Mouse (Mus musculus): ENCODE measurements around the gene Itih2. TPM values are rescaled to one million over a fixed set of nuclear protein-coding genes. Genes with fewer than 3 reads are reported as not detected.

The Itih2 gene
- polyA plus RNA-seq (2015; fragmentation: Nextera tagmentation; extraction: Ambion mirVana): 0.22 and 0.51 TPM in 2 replicates

DNA sequence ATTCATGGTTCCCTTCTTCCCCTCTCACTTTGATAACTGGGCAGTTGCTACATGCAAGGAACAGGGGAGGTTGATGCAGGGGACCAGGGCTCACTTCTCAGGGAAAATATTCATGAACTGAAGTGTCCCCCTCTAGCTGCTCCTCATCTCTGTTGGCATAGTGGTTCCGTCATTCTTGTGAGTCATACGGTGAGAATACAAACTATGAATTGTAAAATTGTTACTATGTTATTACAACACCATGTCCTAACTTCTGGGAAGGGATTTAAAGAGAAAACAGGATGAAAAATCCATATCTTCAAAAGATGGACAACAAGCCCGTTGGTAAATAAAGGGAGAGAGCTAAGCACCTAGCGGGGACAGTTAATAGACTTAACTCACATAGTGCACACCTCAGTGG lies at the start of gene Itih2:
Gene Itih2, minus strand, starts transcription at position 101 of the 400 bp plus-strand sequence.
- Histone ChIP-seq H3K27ac (replicated peaks) (no peak within 1 kb of the TSS), H3K4me2 (replicated peaks) (no peak within 1 kb of the TSS), H3K36me3 (no peaks in the 10 kb centered on the region), H3K9ac (no peak within 1 kb of the TSS), H3K9me3 (replicated peaks) (no peaks in the 10 kb centered on the region), H3K4me3 (replicated peaks) (no peak within 1 kb of the TSS), H3K4me1 (no peaks in the 10 kb centered on the region), H3K27me3 (no peaks in the 10 kb centered on the region)
- 94% methylated on average over 4 of the region's 4 CpGs for WGBS
- no peak for ATAC-seq (ENCODE audit: insufficient number of reproducible peaks, low FRiP score, low TSS enrichment, low read depth)

DNA sequence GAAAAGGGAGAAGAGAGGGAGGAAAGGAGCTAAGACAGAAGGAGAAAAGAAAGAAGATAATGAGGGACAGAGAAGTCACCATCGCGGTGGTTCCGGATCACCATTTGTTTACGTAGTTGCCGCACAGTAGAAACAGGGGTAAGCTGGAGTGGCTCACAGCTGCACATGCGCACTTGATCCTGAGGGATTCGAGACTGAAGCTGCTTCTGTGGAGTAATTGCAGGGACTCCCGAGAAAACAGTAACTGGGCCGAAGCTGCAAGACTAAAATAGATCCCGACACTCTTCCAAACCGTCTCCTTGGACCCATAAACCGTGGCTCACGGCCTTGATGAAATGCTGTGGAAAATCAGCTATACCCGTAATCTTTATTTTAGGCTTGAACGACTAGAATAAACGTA lies 38.8 kb upstream of the Itih2 start:
- Histone ChIP-seq H3K36me3 (no peaks in the 10 kb centered on the region), H3K27ac (replicated peaks) (no peak overlapping the region), H3K9me3 (replicated peaks) (no peaks in the 10 kb centered on the region), H3K4me3 (replicated peaks) (no peak overlapping the region), H3K4me1 (peaks cover 17% of the 10 kb centered on the region), H3K27me3 (no peaks in the 10 kb centered on the region), H3K4me2 (replicated peaks) (no peak overlapping the region), H3K9ac (no peak overlapping the region)
- 88% methylated on average over 16 of the region's 16 CpGs for WGBS
- ATAC-seq (ENCODE audit: insufficient number of reproducible peaks, low FRiP score, low TSS enrichment, low read depth): no peak

DNA sequence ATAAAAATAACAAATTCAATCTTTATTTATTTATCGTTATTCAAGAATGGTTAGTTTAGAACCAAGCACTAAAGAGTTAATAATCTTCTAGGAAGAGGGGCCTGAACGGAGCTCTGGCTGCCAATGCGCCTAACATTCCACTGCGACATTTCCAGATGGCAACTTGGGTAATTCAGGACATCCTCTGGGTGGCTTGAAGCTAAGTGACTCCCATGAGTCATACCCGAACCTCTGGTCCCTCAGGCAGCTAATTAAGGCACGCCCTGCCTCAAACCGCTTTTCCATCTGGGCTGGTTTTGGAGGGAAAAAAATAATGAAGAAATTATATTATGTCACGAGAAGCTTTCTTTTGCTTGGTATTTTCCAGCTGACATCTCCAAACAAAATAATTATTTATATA lies 36.8 kb upstream of the Itih2 start:
- Histone ChIP-seq H3K4me1 (peaks cover 20% of the 10 kb centered on the region), H3K4me2 (replicated peaks) (no peak overlapping the region), H3K36me3 (no peaks in the 10 kb centered on the region), H3K9ac (no peak overlapping the region), H3K27me3 (no peaks in the 10 kb centered on the region), H3K4me3 (replicated peaks) (no peak overlapping the region), H3K9me3 (replicated peaks) (no peaks in the 10 kb centered on the region), H3K27ac (replicated peaks) (no peak overlapping the region)
- ATAC-seq (ENCODE audit: insufficient number of reproducible peaks, low FRiP score, low TSS enrichment, low read depth): no peak
- 24% methylated on average over 8 of the region's 8 CpGs for WGBS

DNA sequence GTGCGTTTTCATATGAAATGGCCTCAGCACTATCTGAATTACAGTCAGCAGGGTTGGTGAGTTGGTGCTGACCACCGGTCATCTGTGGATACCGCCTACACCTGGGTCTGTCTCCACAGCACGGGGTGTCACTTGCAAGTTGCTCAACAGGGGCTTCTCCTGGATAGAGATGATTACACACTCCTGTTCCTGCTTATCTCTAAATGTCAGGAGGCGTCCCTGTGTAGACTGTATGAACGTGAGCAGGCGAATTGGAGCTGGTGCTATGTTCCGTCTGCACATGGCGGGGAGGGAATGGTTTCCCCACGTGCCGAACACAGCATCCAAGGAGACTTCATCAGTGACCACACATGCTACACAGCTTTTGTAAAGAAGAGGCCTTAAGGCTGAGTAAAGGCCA lies 36.1 kb upstream of the Itih2 start:
- no peaks in the 10 kb centered on the region for H3K9me3 ChIP-seq (replicated peaks)
- no peaks in the 10 kb centered on the region for H3K27me3 ChIP-seq
- peaks cover 20% of the 10 kb centered on the region for H3K4me1 ChIP-seq
- WGBS: 83% methylated on average over 11 of the region's 11 CpGs
- no peak overlapping the region for H3K27ac ChIP-seq (replicated peaks)
- no peak overlapping the region for H3K4me2 ChIP-seq (replicated peaks)
- H3K9ac ChIP-seq: no peak overlapping the region
- ATAC-seq (ENCODE audit: insufficient number of reproducible peaks, low FRiP score, low TSS enrichment, low read depth): no peak
- no peaks in the 10 kb centered on the region for H3K36me3 ChIP-seq
- no peak overlapping the region for H3K4me3 ChIP-seq (replicated peaks)

DNA sequence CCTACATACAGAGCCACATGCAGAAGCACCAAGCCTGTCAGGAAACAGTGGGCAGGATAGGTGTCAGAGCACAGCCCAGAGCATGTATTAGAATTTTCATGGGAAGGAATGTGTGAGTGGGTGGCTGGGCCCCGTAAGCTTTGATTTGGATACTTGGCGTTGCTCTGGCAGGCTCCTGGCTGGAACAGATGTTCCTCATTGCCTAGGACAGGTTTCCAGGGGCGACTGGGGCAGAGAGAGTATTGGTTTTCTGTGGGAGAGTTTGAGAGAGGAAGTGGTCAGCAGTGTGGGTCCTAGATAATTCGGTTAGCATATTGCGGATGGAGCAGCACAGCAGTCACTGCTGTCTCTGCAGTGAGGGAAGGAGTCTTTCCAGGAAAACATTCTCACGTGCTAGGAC lies 35.4 kb upstream of the Itih2 start:
- H3K4me2 ChIP-seq (replicated peaks): 0 out of 2 replicates have a peak overlapping the region, but pooled peaks have one; percentile 10
- no peaks in the 10 kb centered on the region for H3K36me3 ChIP-seq
- ATAC-seq (ENCODE audit: insufficient number of reproducible peaks, low FRiP score, low TSS enrichment, low read depth): no peak
- peaks cover 20% of the 10 kb centered on the region for H3K4me1 ChIP-seq
- no peak overlapping the region for H3K27ac ChIP-seq (replicated peaks)
- no peaks in the 10 kb centered on the region for H3K9me3 ChIP-seq (replicated peaks)
- H3K27me3 ChIP-seq: no peaks in the 10 kb centered on the region
- H3K4me3 ChIP-seq (replicated peaks): no peak overlapping the region
- no peak overlapping the region for H3K9ac ChIP-seq
- 24% methylated on average over 6 of the region's 6 CpGs for WGBS

DNA sequence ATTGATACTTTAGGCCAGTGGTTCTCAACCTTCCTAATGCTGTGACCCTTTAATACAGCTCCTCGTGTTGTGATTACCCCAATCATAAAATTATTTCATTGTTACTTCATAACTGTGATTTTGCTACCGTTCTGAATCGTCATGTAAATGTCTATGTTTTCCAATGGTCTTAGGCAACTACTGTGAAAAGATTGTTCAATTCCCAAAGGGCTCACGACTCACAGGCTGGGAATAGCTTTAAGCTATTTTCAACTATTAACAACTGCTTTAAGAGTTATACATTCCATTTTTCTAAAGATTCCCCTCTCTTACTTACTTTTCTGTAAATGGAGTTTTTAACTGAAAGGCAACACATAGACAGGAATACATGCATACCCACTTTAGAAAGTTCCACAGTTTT lies 30.8 kb upstream of the Itih2 start:
- no peak overlapping the region for H3K27ac ChIP-seq (replicated peaks)
- H3K9ac ChIP-seq: no peak overlapping the region
- H3K4me3 ChIP-seq (replicated peaks): no peak overlapping the region
- no peaks in the 10 kb centered on the region for H3K9me3 ChIP-seq (replicated peaks)
- H3K27me3 ChIP-seq: no peaks in the 10 kb centered on the region
- H3K36me3 ChIP-seq: no peaks in the 10 kb centered on the region
- peaks cover 15% of the 10 kb centered on the region for H3K4me1 ChIP-seq
- ATAC-seq (ENCODE audit: insufficient number of reproducible peaks, low FRiP score, low TSS enrichment, low read depth): no peak
- H3K4me2 ChIP-seq (replicated peaks): no peak overlapping the region
- WGBS: 78% methylated on average over 4 of the region's 4 CpGs

DNA sequence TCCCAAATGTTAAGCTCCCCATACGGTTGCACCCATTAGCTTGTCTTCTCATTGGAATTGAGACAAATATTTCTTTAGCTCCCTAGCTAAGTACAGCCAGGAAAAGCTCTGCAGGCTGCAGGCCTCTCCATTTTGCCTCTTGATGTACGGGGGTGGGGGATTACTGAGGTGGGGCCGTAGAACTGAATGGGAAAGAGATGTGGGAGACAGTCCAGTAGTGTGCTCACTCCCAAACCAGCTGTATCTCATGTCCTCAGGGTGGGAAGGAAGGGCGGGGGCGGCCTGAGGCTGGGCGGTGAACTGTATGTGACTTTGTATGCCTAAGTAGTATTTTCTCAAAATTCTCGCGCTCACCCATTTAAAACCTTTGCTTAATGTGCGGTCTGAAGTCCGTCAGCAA lies 26.0 kb upstream of the Itih2 start:
- Histone ChIP-seq H3K4me2 (replicated peaks) (no peak overlapping the region), H3K4me1 (peaks cover 16% of the 10 kb centered on the region), H3K27me3 (no peaks in the 10 kb centered on the region), H3K9ac (no peak overlapping the region), H3K27ac (replicated peaks) (no peak overlapping the region), H3K9me3 (replicated peaks) (no peaks in the 10 kb centered on the region), H3K4me3 (replicated peaks) (no peak overlapping the region), H3K36me3 (no peaks in the 10 kb centered on the region)
- no peak for ATAC-seq (ENCODE audit: insufficient number of reproducible peaks, low FRiP score, low TSS enrichment, low read depth)
- 70% methylated on average over 10 of the region's 10 CpGs for WGBS

DNA sequence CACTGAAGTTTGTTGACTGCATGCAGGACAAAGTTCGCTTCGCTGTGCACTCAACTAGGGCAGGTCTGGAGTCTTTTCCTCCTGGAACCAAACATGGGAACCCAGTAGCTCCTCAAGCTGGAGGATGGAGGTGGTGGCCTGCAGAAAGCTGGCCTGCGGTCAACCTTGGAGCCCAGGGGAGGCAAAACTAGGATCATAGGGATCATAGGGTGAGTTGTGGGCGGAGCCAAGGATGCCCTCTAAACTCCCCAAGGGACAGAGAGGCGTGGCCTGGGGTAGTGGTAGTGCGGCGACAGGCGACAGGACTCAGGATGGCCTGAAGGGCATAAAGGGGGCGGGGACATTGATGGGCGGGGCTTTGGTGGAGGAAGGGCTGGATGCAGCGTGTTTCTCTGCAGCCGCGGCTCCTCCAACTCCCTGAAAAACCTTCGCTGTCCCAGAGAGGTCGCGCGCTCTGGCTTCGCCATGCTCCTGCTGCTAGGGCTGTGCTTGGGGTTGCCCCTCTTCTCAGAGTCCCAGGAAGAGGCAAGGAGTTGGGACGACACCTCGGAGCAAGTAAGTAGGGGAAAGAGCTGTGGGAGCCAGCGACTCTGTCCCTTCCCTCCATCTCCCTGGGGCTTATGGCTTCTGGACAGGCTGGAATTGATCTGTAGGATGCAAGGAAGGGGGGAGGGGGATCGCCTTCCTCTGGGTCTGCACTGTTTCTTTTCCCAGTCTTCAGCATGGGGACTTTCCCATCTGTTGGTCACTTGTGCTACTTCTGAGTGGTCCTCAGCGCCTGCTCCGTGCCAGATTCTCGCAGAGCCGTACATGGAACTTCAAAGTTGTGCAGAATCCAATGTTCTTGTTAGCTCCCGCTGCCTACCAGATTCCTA lies 22.2 kb upstream of the Itih2 start, which contains the start of gene Itih5:
Gene Itih5, plus strand, starts transcription at position 371 of the 875 bp plus-strand sequence.
- Histone ChIP-seq H3K4me1 (peaks cover 16% of the 10 kb centered on the region), H3K27ac (replicated peaks) (no peak within 1 kb of the TSS), H3K4me3 (replicated peaks) (peak within 1 kb of the TSS; percentile 46), H3K9ac (peak within 1 kb of the TSS; percentile 23; the same call in 1 of the 2 replicates), H3K9me3 (replicated peaks) (no peaks in the 10 kb centered on the region), H3K27me3 (no peaks in the 10 kb centered on the region), H3K36me3 (no peaks in the 10 kb centered on the region), H3K4me2 (replicated peaks) (peak within 1 kb of the TSS; percentile 88)
- WGBS: 8% methylated on average over 27 of the region's 27 CpGs
- peak; percentile 70 for ATAC-seq (ENCODE audit: insufficient number of reproducible peaks, low FRiP score, low TSS enrichment, low read depth)

DNA sequence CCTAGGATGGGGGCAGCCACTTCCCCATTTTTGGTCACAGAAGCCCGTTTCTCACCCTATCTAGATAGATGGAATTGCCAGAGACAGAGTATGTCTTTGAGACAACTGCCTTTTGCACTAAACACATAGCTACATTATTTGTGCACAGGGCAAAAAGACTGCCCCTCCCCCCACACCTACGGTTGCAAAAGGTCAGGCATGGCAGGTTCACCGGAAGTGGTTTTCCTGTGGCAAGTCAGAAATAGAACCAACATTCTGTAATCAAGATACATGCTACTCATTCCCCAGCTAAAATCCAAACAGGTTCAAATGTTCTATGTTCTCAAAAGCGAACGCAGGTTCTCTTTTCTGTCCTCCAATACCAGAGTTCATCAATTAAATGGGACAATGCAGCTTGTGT lies 21.4 kb upstream of the Itih2 start:
- H3K27ac ChIP-seq (replicated peaks): no peak overlapping the region
- no peaks in the 10 kb centered on the region for H3K27me3 ChIP-seq
- no peak for ATAC-seq (ENCODE audit: insufficient number of reproducible peaks, low FRiP score, low TSS enrichment, low read depth)
- no peaks in the 10 kb centered on the region for H3K36me3 ChIP-seq
- H3K9me3 ChIP-seq (replicated peaks): no peaks in the 10 kb centered on the region
- no peak overlapping the region for H3K4me3 ChIP-seq (replicated peaks)
- H3K4me2 ChIP-seq (replicated peaks): no peak overlapping the region
- no peak overlapping the region for H3K9ac ChIP-seq
- peaks cover 16% of the 10 kb centered on the region for H3K4me1 ChIP-seq
- 76% methylated on average over 5 of the region's 5 CpGs for WGBS

DNA sequence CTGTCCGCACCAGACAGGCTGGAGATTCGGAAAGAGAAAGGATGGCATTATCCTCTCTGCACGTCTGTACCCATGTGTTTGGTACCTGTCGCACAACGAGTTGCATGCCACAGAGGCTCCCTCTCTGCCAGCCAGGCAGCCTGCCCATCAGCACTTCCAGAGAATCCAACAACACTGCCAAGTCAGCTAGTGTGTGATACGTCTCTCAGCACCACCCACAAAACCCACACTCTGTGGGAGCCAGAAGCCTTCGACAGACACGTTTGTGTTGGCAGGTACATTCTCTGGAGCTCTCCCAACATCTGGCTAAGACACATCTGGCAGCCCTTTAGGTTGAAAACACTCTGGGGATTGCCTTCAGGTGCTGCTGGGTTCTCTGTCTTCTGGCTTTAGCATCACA lies 16.0 kb upstream of the Itih2 start:
- H3K4me3 ChIP-seq (replicated peaks): no peak overlapping the region
- H3K36me3 ChIP-seq: no peaks in the 10 kb centered on the region
- H3K4me2 ChIP-seq (replicated peaks): no peak overlapping the region
- H3K9ac ChIP-seq: no peak overlapping the region
- peaks cover 4% of the 10 kb centered on the region; the same call in 1 of the 2 replicates for H3K4me1 ChIP-seq
- no peak for ATAC-seq (ENCODE audit: insufficient number of reproducible peaks, low FRiP score, low TSS enrichment, low read depth)
- 63% methylated on average over 8 of the region's 8 CpGs for WGBS
- H3K9me3 ChIP-seq (replicated peaks): no peaks in the 10 kb centered on the region
- no peaks in the 10 kb centered on the region for H3K27me3 ChIP-seq
- no peak overlapping the region for H3K27ac ChIP-seq (replicated peaks)

DNA sequence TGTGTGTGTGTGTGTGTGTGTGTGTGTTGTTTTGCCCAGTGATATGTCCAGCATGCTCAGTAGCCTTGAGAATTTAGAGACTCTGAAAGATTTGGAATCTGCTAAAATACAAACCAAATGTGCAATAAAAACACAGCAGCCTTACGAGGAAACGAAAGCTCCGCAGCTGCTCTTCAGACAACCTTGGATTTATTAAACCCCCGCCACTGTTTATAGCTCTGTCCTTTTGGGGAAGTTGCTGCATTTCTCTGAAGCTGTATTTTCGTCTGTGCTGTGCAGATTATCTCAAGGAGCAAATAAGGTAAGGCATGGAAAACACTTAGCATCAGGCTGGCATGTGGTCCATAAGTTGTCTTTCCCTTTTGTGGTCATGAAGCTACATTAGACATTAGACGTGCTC lies 14.3 kb upstream of the Itih2 start:
- Histone ChIP-seq H3K4me1 (peaks cover 4% of the 10 kb centered on the region; the same call in 1 of the 2 replicates), H3K4me2 (replicated peaks) (no peak overlapping the region), H3K36me3 (no peaks in the 10 kb centered on the region), H3K27ac (replicated peaks) (no peak overlapping the region), H3K4me3 (replicated peaks) (no peak overlapping the region), H3K9ac (no peak overlapping the region), H3K27me3 (0 out of 2 replicates have a peak, but pooled peaks cover 5% of the 10 kb centered on the region), H3K9me3 (replicated peaks) (no peaks in the 10 kb centered on the region)
- no peak for ATAC-seq (ENCODE audit: insufficient number of reproducible peaks, low FRiP score, low TSS enrichment, low read depth)
- WGBS: 38% methylated on average over 6 of the region's 6 CpGs
